Mouse (Mus musculus): ENCODE results near the gene Olfr469. TPM values are rescaled to one million over a fixed set of nuclear protein-coding genes. Genes with fewer than 3 reads are reported as not detected.
A peak's percentile ranks its signal among the peaks of the same experiment; 100 is the strongest.
"Not testable (repeated sequence)": the region's sequence is repeated elsewhere in the genome, so short reads cannot be mapped to it uniquely, and the experiment has no call there.

Gene Olfr469
- total RNA-seq (2021), result not detected
- long read RNA-seq, experiment 1, result 0 reads
- long read RNA-seq, experiment 2, result 0 reads

GRCm38 (mm10) chr7:107825441-107825840, at the start of gene Olfr469:
Olfr469 (minus strand) TSS chr7:107825541.
- DNase-seq, result not testable (repeated sequence)

GRCm38 (mm10) chr7:107847390-107847789, 22.0 kb upstream of the Olfr469 start, which contains the start of gene Olfr470:
Olfr470 (minus strand) TSS chr7:107847490.
- not testable (repeated sequence) for DNase-seq

- no peak for DNase-seq
Measured at GRCm38 (mm10) chr7:107841719-107842118, 16.4 kb upstream of the Olfr469 start.

GRCm38 (mm10) chr7:107823867-107824266, 1.5 kb downstream of the Olfr469 start:
- DNase-seq, result not testable (repeated sequence)

- DNase-seq, result peak in 1 of 2 experiments; percentile 2
Measured at GRCm38 (mm10) chr7:107819442-107819841, 5.9 kb downstream of the Olfr469 start.

GRCm38 (mm10) chr7:107811963-107812362, 13.4 kb downstream of the Olfr469 start, which contains the start of gene Olfr467:
Olfr467 (plus strand) TSS chr7:107812263.
- DNase-seq, result no peak

GRCm38 (mm10) chr7:107802138-107802537, 23.2 kb downstream of the Olfr469 start:
- DNase-seq, result no peak

GRCm38 (mm10) chr7:107801108-107801507, 24.2 kb downstream of the Olfr469 start, which contains the start of gene Ovch2:
Ovch2 (minus strand) TSS chr7:107801208.
- DNase-seq, result no peak

- DNase-seq, result no peak
Measured at GRCm38 (mm10) chr7:107796500-107796899, 28.8 kb downstream of the Olfr469 start.

- DNase-seq, result peak; percentile 0 to 9
Measured at GRCm38 (mm10) chr7:107787977-107788620, 37.2 kb downstream of the Olfr469 start.

- DNase-seq, result no peak
Measured at GRCm38 (mm10) chr7:107779611-107780010, 45.7 kb downstream of the Olfr469 start.

- no peak for DNase-seq
Measured at GRCm38 (mm10) chr7:107778216-107778615, 47.1 kb downstream of the Olfr469 start.

GRCm38 (mm10) chr7:107770812-107771211, 54.5 kb downstream of the Olfr469 start:
- DNase-seq, result no peak

Other genes with a start within 250 kb of the Olfr469 start
- 1 to 10 TPM; 4.8 to 5.7 TPM for gene Ppfibp2, start 230.3 kb downstream of the Olfr469 start, total RNA-seq (2021)
- gene 5330417H12Rik, start 200.4 kb downstream of the Olfr469 start, total RNA-seq (2021), result not detected
- gene Cyb5r2, start 67.5 kb downstream of the Olfr469 start, total RNA-seq (2021), result not detected
- gene Ovch2, start 24.3 kb downstream of the Olfr469 start, total RNA-seq (2021), result not detected
- not detected for gene Olfr467, start 13.3 kb downstream of the Olfr469 start, total RNA-seq (2021)
- gene Olfr470, start 21.9 kb upstream of the Olfr469 start, total RNA-seq (2021), result not detected
- not detected for gene Olfr472, start 72.4 kb upstream of the Olfr469 start, total RNA-seq (2021)
- gene Olfr473, start 104.9 kb upstream of the Olfr469 start, total RNA-seq (2021), result not detected
- not detected for gene Olfr474, start 129.1 kb upstream of the Olfr469 start, total RNA-seq (2021)
- not detected for gene Olfr476, start 139.3 kb upstream of the Olfr469 start, total RNA-seq (2021)
- gene Olfr477, start 161.2 kb upstream of the Olfr469 start, total RNA-seq (2021), result not detected
- not detected for gene Olfr478, start 208.4 kb upstream of the Olfr469 start, total RNA-seq (2021)
- not detected for gene Olfr479, start 225.2 kb upstream of the Olfr469 start, total RNA-seq (2021)
- not detected for gene Olfr480, start 241.8 kb upstream of the Olfr469 start, total RNA-seq (2021)